Mouse (Mus musculus): ENCODE results near the gene Ndufv1. TPM values are rescaled to one million over a fixed set of nuclear protein-coding genes. Genes with fewer than 3 reads are reported as not detected.

The Ndufv1 gene
- polyA plus RNA-seq, 1 experiment from 2014 or later: 255 TPM

DNA sequence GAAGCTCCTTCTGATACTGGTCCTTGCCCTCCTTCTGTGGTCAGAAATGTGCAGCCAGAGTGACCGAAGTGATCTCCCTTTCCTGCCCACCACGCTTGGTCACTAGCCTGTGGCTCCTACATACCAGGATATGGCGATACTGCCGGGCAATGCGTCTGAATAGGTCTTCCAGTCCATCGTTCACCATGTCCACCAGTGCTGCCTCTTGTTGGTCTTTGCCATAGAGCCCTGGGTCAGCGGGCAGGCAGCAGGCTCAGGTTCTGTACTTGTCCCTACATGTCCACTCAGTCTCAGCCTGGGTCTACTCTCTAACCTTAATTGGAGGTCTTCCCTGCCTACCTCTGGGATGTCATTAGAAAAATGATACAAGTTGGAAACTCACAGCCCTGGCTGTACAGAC, 45.4 kb upstream of the Ndufv1 start:
- no peak overlapping the region for H3K27ac ChIP-seq (ENCODE audit: low read depth, low read length)
- WGBS: 97% methylated on average over 7 of the region's 7 CpGs
- no peak for TF ChIP-seq CTCF (IDR thresholded peaks at IDR 0.05; ENCODE audit: low read depth)
- peaks cover 10% of the 10 kb centered on the region; the same call in 1 of the 2 replicates for H3K4me1 ChIP-seq (replicated peaks; ENCODE audit: control insufficient read depth, insufficient read depth, low read length)
- ATAC-seq: no peak
- H3K36me3 ChIP-seq (ENCODE audit: control insufficient read depth, insufficient read depth): no peaks in the 10 kb centered on the region
- H3K27me3 ChIP-seq (replicated peaks; ENCODE audit: control insufficient read depth, insufficient read depth, low read length): no peaks in the 10 kb centered on the region
- peak overlapping the region; percentile 44; the same call in 1 of the 2 replicates for H3K4me2 ChIP-seq (replicated peaks; ENCODE audit: low read depth)
- H3K9me3 ChIP-seq (ENCODE audit: control insufficient read depth): no peaks in the 10 kb centered on the region
- H3K4me3 ChIP-seq (ENCODE audit: low read depth, low read length): no peak overlapping the region
- H3K9ac ChIP-seq (ENCODE audit: low read depth, low read length): no peak overlapping the region

DNA sequence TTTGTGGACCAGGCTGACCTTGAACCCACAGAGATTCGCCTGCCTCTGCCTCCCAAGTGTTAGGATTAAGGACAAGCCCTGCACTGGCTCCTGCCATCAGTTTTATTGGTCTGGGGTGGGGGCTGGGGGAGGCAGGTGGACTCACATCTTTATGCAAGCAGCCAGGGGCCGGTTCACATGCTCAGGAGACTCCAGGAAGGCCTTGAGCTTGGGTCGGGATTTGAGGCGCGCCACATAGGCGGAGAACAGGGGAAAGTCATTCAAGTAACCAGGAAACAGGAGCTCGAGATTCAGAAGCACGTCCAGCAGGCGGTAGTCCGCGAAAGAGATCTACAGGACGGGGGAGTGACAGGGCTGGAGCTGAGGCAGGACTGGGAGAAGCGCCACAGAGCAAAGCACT, 44.8 kb upstream of the Ndufv1 start:
- TF ChIP-seq CTCF (IDR thresholded peaks at IDR 0.05; ENCODE audit: low read depth): no peak
- Histone ChIP-seq H3K9me3 (ENCODE audit: control insufficient read depth) (no peaks in the 10 kb centered on the region), H3K27ac (ENCODE audit: low read depth, low read length) (no peak overlapping the region; the same call in 1 of the 2 replicates), H3K27me3 (replicated peaks; ENCODE audit: control insufficient read depth, insufficient read depth, low read length) (no peaks in the 10 kb centered on the region), H3K36me3 (ENCODE audit: control insufficient read depth, insufficient read depth) (no peaks in the 10 kb centered on the region), H3K4me3 (ENCODE audit: low read depth, low read length) (no peak overlapping the region), H3K4me1 (replicated peaks; ENCODE audit: control insufficient read depth, insufficient read depth, low read length) (peaks cover 10% of the 10 kb centered on the region; the same call in 1 of the 2 replicates), H3K9ac (ENCODE audit: low read depth, low read length) (no peak overlapping the region), H3K4me2 (replicated peaks; ENCODE audit: low read depth) (no peak overlapping the region)
- no peak for ATAC-seq
- WGBS: 72% methylated on average over 13 of the region's 13 CpGs

DNA sequence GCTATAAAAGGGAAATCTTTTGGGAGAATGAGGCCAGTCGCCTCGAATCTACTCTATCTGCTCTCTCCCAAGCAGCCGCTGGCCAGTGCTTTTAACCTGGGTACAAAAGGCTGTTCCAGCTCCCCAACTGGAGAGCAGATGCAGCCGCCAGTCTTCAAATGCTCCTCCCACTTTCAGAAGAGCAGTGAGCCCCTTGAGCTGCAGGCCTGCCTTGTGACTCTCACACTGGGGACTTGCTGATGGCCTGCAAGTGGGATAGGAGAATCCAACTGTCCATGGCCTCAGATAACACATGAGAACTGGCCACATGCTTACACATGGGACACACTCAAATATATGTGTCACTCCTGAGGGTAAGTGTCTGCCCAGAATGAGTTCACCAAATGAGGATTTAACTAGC, 44.1 kb upstream of the Ndufv1 start:
- Histone ChIP-seq H3K9me3 (ENCODE audit: control insufficient read depth) (no peaks in the 10 kb centered on the region), H3K9ac (ENCODE audit: low read depth, low read length) (no peak overlapping the region), H3K4me3 (ENCODE audit: low read depth, low read length) (no peak overlapping the region), H3K4me1 (replicated peaks; ENCODE audit: control insufficient read depth, insufficient read depth, low read length) (peaks cover 10% of the 10 kb centered on the region; the same call in 1 of the 2 replicates), H3K27ac (ENCODE audit: low read depth, low read length) (peak overlapping the region; percentile 69), H3K36me3 (ENCODE audit: control insufficient read depth, insufficient read depth) (no peaks in the 10 kb centered on the region), H3K4me2 (replicated peaks; ENCODE audit: low read depth) (no peak overlapping the region), H3K27me3 (replicated peaks; ENCODE audit: control insufficient read depth, insufficient read depth, low read length) (no peaks in the 10 kb centered on the region)
- TF ChIP-seq CTCF (IDR thresholded peaks at IDR 0.05; ENCODE audit: low read depth): no peak
- ATAC-seq: no peak
- 40% methylated on average over 4 of the region's 4 CpGs for WGBS

DNA sequence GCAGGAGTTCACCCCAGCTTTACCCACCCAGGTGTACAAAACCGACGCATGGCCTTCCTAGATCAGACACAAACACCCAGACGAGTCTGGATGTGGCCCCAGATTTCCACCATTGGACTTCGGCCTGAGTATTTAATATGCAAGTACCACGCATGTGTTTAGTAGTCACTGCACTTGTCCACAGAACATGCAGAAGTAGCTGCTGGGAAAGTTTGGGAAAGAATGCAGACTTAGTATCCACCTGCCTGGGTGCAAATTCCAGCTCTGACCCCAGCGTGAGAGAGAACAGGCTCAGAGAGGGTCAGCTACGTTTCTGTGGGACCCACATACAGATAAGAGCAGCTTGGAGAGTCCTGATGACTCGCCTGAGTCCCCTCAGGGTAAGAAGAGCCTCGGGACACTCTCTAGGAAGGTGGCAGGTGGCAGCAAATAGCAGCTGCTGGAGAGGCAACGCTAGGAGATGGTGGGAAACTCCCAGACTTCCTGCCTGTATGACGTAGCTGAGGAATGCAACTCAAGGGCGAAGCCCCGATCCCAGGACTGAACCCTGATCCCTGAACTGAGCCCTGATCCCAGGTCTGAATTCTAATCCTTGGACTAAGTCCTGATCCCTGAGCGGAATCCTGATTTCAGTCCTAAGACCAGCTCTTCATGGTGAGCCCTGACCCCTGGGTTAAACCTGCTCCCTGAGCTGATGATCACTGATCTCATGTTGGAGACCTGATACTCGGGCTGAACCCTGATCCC, 43.5 kb upstream of the Ndufv1 start:
- no peak overlapping the region for H3K9ac ChIP-seq (ENCODE audit: low read depth, low read length)
- 24% methylated on average over 15 of the region's 15 CpGs for WGBS
- ATAC-seq: peak; percentile 50

DNA sequence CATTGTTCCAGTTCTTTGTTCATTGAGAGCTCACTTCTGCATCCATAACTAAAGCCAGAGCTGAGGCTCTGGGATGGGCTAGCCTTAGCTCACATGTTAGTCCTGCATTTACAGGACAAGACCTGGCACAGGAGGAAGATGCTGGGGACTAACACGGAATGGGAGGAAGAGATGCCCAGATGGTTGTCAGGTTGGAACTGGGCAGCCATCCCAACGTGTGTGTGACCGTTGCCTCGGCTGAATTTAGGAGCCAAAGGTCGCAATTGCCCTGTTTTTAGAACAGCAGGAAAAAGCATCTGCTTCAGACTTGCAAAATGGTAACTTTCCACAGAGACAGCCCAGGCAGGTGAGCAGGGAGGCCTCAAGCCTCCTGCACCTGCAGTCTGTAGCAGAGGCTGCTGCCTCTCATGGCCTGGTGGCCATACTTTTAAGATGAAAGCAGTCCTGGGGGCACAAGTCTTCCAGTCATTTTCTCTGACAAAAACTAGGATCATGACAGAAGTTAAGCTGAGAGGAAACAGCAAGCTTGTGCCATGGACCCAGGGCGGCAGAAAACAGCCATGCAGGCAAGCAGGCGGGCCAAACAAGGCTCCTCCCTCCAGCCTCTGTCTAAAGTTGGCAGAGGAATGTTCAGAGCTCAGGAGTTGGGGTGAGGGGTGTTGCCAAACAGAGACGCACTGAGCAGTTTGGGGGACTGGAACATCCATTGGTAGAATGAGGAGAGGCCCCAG, 42.8 kb upstream of the Ndufv1 start:
- ATAC-seq: no peak
- Histone ChIP-seq H3K27me3 (replicated peaks; ENCODE audit: control insufficient read depth, insufficient read depth, low read length) (no peaks in the 10 kb centered on the region), H3K27ac (ENCODE audit: low read depth, low read length) (peak overlapping the region; percentile 69; the same call in 1 of the 2 replicates), H3K4me2 (replicated peaks; ENCODE audit: low read depth) (0 out of 2 replicates have a peak overlapping the region, but pooled peaks have one; percentile 0), H3K4me1 (replicated peaks; ENCODE audit: control insufficient read depth, insufficient read depth, low read length) (peaks cover 10% of the 10 kb centered on the region; the same call in 1 of the 2 replicates), H3K9ac (ENCODE audit: low read depth, low read length) (no peak overlapping the region), H3K4me3 (ENCODE audit: low read depth, low read length) (no peak overlapping the region), H3K9me3 (ENCODE audit: control insufficient read depth) (no peaks in the 10 kb centered on the region), H3K36me3 (ENCODE audit: control insufficient read depth, insufficient read depth) (no peaks in the 10 kb centered on the region)
- WGBS: 59% methylated on average over 8 of the region's 8 CpGs
- no peak for TF ChIP-seq CTCF (IDR thresholded peaks at IDR 0.05; ENCODE audit: low read depth)

More for the DNA sequence above, 43.5 kb upstream of the Ndufv1 start:
- Histone ChIP-seq H3K4me3 (ENCODE audit: low read depth, low read length) (no peak overlapping the region), H3K9me3 (ENCODE audit: control insufficient read depth) (no peaks in the 10 kb centered on the region), H3K27me3 (replicated peaks; ENCODE audit: control insufficient read depth, insufficient read depth, low read length) (no peaks in the 10 kb centered on the region), H3K4me1 (replicated peaks; ENCODE audit: control insufficient read depth, insufficient read depth, low read length) (peaks cover 10% of the 10 kb centered on the region; the same call in 1 of the 2 replicates), H3K36me3 (ENCODE audit: control insufficient read depth, insufficient read depth) (no peaks in the 10 kb centered on the region), H3K27ac (ENCODE audit: low read depth, low read length) (peak overlapping the region; percentile 69), H3K4me2 (replicated peaks; ENCODE audit: low read depth) (0 out of 2 replicates have a peak overlapping the region, but pooled peaks have one; percentile 0)
- TF ChIP-seq CTCF (IDR thresholded peaks at IDR 0.05; ENCODE audit: low read depth): peak; percentile 28

DNA sequence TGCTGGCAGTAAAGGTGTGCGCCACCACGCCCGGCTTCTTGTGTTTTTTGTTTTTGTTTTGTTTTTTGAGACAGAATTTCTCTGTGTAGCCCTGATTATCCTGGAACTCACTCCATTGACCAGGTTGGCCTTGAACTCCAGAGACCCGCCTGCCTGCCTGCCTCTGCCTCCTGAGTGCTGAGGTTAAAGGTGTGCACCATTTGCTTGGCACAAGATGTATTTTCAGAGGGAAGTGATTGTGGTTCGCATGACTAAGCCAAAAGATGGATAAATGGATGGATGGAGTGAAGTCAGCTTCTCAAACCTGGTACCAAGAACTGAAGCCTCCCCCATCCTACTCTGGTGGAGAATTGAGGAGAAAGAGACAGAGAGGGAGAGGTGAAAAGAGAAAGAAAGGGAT, 42.0 kb upstream of the Ndufv1 start:
- Histone ChIP-seq H3K4me2 (replicated peaks; ENCODE audit: low read depth) (no peak overlapping the region), H3K9me3 (ENCODE audit: control insufficient read depth) (no peaks in the 10 kb centered on the region), H3K27ac (ENCODE audit: low read depth, low read length) (no peak overlapping the region), H3K27me3 (replicated peaks; ENCODE audit: control insufficient read depth, insufficient read depth, low read length) (no peaks in the 10 kb centered on the region), H3K36me3 (ENCODE audit: control insufficient read depth, insufficient read depth) (no peaks in the 10 kb centered on the region), H3K4me3 (ENCODE audit: low read depth, low read length) (no peak overlapping the region), H3K9ac (ENCODE audit: low read depth, low read length) (no peak overlapping the region), H3K4me1 (replicated peaks; ENCODE audit: control insufficient read depth, insufficient read depth, low read length) (peaks cover 10% of the 10 kb centered on the region; the same call in 1 of the 2 replicates)
- WGBS: 88% methylated on average over 5 of the region's 5 CpGs
- no peak for TF ChIP-seq CTCF (IDR thresholded peaks at IDR 0.05; ENCODE audit: low read depth)
- no peak for ATAC-seq
